Mouse (Mus musculus): ENCODE results near the gene Adgre5.

Adgre5 gene

DNA sequence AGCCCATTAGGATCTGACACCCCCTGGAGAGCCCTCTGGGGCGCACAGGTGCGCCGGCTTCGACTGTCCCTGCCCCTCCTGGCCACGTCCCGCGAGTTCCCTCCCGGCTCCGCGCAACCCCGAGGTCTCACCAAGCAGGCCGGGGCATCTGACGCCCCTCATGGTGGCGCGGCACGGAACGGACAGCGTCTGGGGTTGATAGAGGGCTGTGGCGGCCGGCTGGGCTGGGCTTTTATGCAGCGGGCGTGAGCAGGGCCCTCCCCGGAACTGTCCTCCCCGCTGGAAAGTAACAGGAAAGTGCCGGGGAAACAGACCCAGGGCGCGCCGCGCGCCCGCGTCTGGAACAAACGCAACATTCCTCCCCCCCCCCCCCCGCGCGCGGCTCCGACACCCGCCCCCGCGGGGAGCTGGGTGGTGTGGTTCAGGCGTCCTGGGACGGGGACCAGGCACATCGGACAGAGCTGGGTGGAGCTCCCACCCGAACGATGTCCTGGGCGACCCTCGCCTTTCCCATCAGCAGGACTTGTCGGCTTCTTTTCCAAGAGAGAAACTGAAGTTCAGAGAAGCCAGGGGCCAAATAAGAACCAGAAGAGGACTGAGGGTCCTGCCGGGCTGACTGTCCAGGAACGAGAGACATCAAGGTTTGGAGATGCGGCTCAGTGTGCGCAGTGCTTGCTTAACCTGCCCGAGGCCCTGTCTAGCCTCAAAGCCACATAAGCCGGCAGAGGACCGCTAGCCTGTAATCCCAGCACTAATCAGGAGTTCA is at the start of gene Adgre5:
TSS of gene Adgre5 (minus strand) at position 351 of the 766 bp plus-strand sequence.
- DNase-seq (ENCODE audit: low spot score) = peak; percentile 63

GRCm38 (mm10) chr8:83789826-83790225 is 48.7 kb upstream of the Adgre5 start:
- DNase-seq (ENCODE audit: low spot score) = no peak

GRCm38 (mm10) chr8:83785046-83785445 is 43.9 kb upstream of the Adgre5 start:
- no peak for DNase-seq (ENCODE audit: low spot score)

GRCm38 (mm10) chr8:83782832-83783558 is 41.9 kb upstream of the Adgre5 start:
- peak; percentile 80 for DNase-seq (ENCODE audit: low spot score)

GRCm38 (mm10) chr8:83779610-83780009 is 38.5 kb upstream of the Adgre5 start:
- no peak for DNase-seq (ENCODE audit: low spot score)

DNA sequence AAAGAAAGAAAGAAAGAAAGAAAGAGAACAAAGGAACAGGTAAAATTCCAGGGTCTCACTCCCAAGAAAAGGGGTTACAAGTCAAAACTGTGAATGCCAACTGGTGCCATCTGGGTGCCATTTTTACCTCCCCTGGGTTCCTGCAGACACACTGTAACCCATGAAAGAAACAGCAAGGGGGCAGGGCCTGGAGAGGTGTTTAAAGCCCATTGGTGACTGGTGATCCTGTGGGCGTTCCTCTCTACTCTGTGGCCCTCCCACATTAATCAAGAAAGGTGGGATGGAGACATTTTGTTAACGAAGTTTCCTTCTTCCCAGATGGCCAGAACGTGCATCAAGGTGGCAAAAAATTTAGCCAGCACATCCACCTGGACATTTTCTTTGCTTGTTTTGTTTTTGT is 36.9 kb upstream of the Adgre5 start:
- no peak for DNase-seq (ENCODE audit: low spot score)

- DNase-seq (ENCODE audit: low spot score) = no peak
Observed at GRCm38 (mm10) chr8:83776632-83777031, 35.5 kb upstream of the Adgre5 start.

- no peak for DNase-seq (ENCODE audit: low spot score)
Observed at GRCm38 (mm10) chr8:83774221-83774620, 33.1 kb upstream of the Adgre5 start.

- peak; percentile 46 for DNase-seq (ENCODE audit: low spot score)
Observed at GRCm38 (mm10) chr8:83773452-83773846, 32.3 kb upstream of the Adgre5 start.

DNA sequence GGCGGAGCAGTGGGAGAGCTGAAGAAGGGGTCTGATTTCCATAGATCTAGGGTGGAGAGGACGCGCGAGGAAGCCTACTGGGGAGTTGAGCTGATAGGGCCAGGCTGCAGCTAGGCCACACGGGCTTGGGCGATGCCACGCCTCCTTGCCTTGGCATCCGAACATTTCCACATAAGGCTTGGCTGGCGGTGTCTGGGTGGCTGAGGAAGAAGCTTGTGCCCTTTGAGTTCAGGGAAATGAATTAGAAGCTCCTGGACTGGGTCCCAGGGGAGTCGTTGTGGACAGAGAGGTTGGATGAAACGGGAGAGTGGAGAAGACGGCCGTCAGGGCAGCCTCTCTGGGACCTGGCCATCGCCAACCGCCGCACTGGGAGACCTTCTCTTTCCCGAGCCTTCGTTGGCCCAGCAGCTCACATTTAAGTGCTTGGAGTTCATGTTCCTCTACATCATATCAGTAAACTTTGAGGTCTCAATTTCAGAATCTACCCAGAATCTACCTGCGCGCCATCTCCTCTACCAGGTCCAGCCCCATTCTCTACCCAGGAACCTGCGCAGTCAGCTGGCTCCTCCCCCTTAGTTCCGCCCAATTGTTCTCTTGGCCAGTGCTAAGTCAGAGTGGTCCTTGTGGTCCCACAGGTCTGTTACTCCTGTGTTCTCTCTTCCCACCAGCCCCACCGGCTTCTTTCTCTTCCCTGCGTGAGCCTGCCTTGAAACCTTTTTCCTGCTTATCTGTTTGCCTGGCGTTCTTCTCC is 31.8 kb upstream of the Adgre5 start:
- peak; percentile 44 for DNase-seq (ENCODE audit: low spot score)

DNA sequence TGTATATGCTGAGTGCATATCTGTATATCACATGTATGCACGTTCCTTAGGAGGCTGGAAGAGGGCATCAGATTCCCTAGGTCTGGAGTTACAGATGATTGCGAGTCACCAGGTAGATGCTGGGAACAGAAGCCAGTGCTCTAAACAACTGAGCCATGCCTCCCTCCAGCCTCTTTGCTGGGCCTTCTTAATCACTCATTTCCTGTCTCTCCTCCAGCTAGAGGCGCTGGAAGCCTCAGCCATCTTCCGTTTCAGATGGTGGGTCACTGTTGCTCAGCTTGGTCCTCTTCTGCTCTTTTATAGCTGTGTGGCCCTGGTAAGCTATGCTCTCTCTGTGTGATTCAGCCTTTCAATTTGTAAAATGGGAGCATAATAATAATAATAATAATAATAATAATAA is 30.7 kb upstream of the Adgre5 start:
- DNase-seq (ENCODE audit: low spot score) = peak; percentile 35

DNA sequence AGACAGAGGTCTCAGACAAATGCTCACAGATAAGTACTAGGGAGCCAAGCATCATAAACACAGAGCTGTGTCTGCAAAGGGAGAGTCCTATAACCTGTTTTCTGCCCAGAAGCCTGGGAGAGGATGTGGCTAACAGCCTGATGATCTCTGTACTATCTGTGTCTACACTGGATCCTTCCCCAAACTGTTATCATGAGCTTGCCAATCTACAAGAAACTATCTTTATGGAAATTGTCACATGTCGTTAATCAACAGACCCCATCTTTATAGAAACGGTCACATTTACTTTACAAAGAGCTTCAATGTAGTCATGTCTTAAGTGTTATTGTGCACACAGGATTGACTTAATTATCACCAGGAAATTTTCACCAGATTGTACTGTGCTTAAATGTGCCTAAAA is 29.5 kb upstream of the Adgre5 start:
- DNase-seq (ENCODE audit: low spot score) = peak; percentile 28

DNA sequence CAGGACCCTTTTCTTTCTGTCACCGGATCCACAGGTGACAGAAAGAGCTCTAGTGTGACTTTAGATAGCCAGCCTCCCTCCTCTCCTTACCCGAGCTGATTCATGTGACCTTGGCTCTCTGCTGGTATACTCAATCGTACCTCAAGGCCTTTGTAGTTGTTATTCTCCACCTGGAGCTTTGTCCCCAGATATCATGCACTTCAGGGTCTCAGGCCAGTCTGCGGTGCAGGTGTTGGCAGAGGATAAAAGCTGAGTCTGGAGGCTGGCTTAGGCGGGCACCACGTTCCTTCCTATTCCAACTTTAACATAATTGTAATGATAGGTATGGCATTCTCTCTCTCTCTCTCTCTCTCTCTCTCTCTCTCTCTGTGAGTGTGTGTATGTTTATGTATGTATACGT is 28.6 kb upstream of the Adgre5 start:
- no peak for DNase-seq (ENCODE audit: low spot score)

- peak; percentile 21 for DNase-seq (ENCODE audit: low spot score)
Observed at GRCm38 (mm10) chr8:83768526-83768925, 27.4 kb upstream of the Adgre5 start.

DNA sequence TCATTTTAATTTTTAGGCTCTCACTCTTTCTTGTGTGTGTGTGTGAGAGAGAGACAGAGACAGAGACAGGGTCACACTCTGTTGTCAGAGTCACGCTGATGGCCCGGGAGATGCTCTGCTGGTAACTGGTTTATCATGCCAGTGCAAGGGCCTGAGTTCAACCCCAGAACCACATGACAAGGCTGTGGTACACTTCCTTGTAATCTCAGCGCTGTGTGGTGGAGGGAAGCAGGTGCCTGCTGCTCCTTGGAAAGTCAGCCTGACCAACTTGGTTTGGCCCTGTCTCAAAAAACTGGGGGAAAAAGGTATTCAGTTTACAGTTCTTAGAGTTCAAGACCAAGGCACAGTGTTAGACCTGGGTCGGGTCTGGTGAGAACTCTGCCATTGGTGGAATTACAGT is 26.3 kb upstream of the Adgre5 start:
- no peak for DNase-seq (ENCODE audit: low spot score)

- DNase-seq (ENCODE audit: low spot score) = no peak
Observed at GRCm38 (mm10) chr8:83765663-83766062, 24.5 kb upstream of the Adgre5 start.

GRCm38 (mm10) chr8:83764717-83765116 is 23.6 kb upstream of the Adgre5 start:
- no peak for DNase-seq (ENCODE audit: low spot score)

- DNase-seq (ENCODE audit: low spot score) = no peak
Observed at GRCm38 (mm10) chr8:83764116-83764515, 23.0 kb upstream of the Adgre5 start.

DNA sequence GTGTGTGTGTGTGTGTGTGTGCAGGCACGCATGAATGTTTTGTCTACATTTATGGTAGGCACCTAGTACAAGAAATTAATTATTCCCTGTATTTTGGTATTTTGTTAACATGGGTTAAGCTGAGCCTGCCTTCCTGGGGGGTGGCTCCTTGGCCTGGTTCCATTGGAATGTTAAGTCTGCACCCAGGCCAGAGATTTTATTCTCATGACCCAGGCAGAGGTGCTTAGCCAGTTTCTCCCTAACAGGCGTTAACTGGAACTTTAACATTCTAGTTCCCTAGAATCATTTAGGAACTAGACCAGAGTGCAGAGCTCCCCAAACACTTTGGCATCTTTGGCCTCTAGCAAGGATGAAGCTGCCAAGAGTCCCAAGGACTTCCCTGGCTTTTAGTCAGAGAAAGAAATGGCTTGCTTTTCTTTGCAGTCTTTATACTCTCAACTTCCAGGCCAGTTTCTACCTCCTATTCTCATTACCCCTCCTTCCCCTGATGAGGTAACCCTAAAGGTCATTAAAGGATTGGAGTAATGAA is 18.2 kb upstream of the Adgre5 start:
- no peak for DNase-seq (ENCODE audit: low spot score)

DNA sequence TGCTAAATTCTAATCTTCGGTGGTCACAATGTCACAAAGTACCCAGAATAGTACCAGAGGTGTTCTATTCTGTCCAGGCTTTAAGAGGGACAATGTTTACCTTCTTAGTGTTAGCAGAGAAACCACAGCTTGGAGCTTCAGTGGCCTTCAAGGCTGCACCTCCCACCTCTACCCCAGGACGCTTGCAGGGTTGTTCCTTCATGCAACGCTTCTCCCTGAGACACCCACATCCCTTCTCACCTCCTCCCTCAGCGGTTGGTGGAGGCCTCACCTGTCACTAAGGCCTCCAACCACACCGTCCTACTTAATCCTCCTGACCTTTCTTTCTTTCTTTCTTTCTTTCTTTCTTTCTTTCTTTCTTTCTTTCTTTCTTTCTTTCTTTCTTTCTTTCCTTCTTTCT is 17.2 kb upstream of the Adgre5 start:
- DNase-seq (ENCODE audit: low spot score) = peak; percentile 64

DNA sequence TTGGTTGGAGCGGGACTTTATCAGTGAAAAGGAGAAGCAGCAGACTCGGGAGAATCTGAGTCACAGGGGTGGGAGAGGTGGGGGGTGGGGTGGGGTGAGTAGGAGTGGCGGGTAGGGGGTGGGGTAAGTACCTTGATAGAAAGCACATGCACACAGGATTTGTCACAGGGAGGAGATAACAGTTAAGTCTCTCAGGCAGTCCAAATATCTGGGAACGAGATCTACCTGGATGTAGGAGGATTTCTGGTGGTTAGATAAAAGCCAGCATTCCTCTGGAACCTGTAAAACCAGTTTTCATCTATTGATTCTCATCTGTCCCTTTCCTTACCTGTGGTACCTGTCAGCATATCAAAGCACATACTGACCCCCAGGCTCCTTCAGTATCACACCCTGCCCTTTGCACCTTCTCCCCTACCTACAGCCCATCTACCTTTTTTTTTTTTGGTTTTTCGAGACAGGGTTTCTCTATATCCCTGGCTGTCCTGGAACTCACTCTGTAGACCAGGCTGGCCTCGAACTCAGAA is 16.0 kb upstream of the Adgre5 start:
- no peak for DNase-seq (ENCODE audit: low spot score)

GRCm38 (mm10) chr8:83756273-83756672 is 15.1 kb upstream of the Adgre5 start:
- peak; percentile 41 for DNase-seq (ENCODE audit: low spot score)

Data from T-cell, adult 2 months (primary cell).